Mouse (Mus musculus) limb, embryonic 15.5 days (tissue): ENCODE data around the gene Adcy10. TPM values are rescaled to one million over a fixed set of nuclear protein-coding genes. Genes with fewer than 3 reads are reported as not detected.

Experiments
- polyA plus RNA-seq: library from polyadenylated mRNA; unstranded; fragments of >200 nt; fragmentation: Nextera tagmentation; extraction: Ambion mirVana; gene quantifications from 2 replicates; pipeline ENCODE4 v1.2.1, GENCODE M21; 2015

Adcy10 gene
- polyA plus RNA-seq, 1 experiment from 2014 or later, result 0.13 TPM

Other genes starting within 250 kb of the Adcy10 start
- gene Tiprl, start 248.2 kb upstream of the Adcy10 start, polyA plus RNA-seq, result 93.2 and 95.3 TPM in 2 replicates
- gene Gpr161, start 189.4 kb upstream of the Adcy10 start, polyA plus RNA-seq, result 0.94 and 1.3 TPM in 2 replicates
- gene Dcaf6, start 24.7 kb upstream of the Adcy10 start, polyA plus RNA-seq, result 18.8 and 19.8 TPM in 2 replicates
- gene Mpc2, start 24.5 kb upstream of the Adcy10 start, polyA plus RNA-seq, result 135 and 146 TPM in 2 replicates
- 165 and 169 TPM in 2 replicates for gene Mpzl1, start 149.4 kb downstream of the Adcy10 start, polyA plus RNA-seq
- 17.5 and 23.5 TPM in 2 replicates for gene Rcsd1, start 224.6 kb downstream of the Adcy10 start, polyA plus RNA-seq